Mouse (Mus musculus) midbrain, embryonic 11.5 days (tissue): Measurements from ENCODE around the gene Utrn. TPM values are rescaled to one million over a fixed set of nuclear protein-coding genes. Genes with fewer than 3 reads are reported as not detected.

Experiments
- ATAC-seq: fragments of 200-750 bp; cut with Nextera tagmentation; 2 replicates; pipeline ENCODE4 v1.8.0; 2017; ENCODE audit warnings: moderate TSS enrichment, moderate library complexity; ENCODE audit not compliant: low FRiP score
- DNase-seq: peaks from one replicate; pipeline ENCODE4 v3.0.0; 2015; ENCODE audit warnings: low spot score; ENCODE audit errors: missing footprints
- H3K27ac ChIP-seq: fragments of 300-500 bp; sonication (generic); 2 replicates; pipeline ENCODE4 v1.5.1; 2014; ENCODE audit warnings: low read depth, low read length
- H3K27me3 ChIP-seq: fragments of 300-500 bp; sonication (generic); 2 replicates; pipeline ENCODE4 v1.6.1; 2014; ENCODE audit warnings: mild to moderate bottlenecking, low read length, moderate library complexity, mixed read lengths; ENCODE audit not compliant: control insufficient read depth, insufficient read depth
- H3K36me3 ChIP-seq: fragments of 300-500 bp; sonication (generic); 2 replicates; pipeline ENCODE4 v1.6.1; 2014; ENCODE audit warnings: mild to moderate bottlenecking, low read length, moderate library complexity, mixed read lengths; ENCODE audit not compliant: control insufficient read depth, insufficient read depth
- H3K4me1 ChIP-seq: fragments of 300-500 bp; sonication (generic); 2 replicates; pipeline ENCODE4 v1.6.1; 2014; ENCODE audit warnings: low read length; ENCODE audit not compliant: control insufficient read depth, insufficient read depth
- H3K4me2 ChIP-seq: fragments of 300-500 bp; sonication (generic); 2 replicates; pipeline ENCODE4 v1.6.1; 2014; ENCODE audit warnings: mild to moderate bottlenecking, moderate library complexity
- H3K4me3 ChIP-seq: fragments of 300-500 bp; sonication (generic); 2 replicates; pipeline ENCODE4 v1.5.1; 2014; ENCODE audit warnings: low read depth, low read length
- H3K9ac ChIP-seq: fragments of 300-500 bp; sonication (generic); 2 replicates; pipeline ENCODE4 v1.6.1; 2014; ENCODE audit warnings: low read length
- H3K9me3 ChIP-seq: fragments of 300-500 bp; sonication (generic); 2 replicates; pipeline ENCODE4 v1.6.1; 2016; ENCODE audit warnings: low read length; ENCODE audit not compliant: control insufficient read depth
- WGBS: fragments of 180-500 bp; shearing (Covaris S2); extraction: QIAGEN DNeasy Blood & Tissue Kit; methylation state at CpG from one replicate; pipeline ENCODE4 v1.1.7; 2014; 5-methylcytosine and 5-hydroxymethylcytosine counted together
- polyA plus RNA-seq: library from polyadenylated mRNA; unstranded; fragments of >200 nt; fragmentation: Nextera tagmentation; extraction: Ambion mirVana; gene quantifications from 2 replicates; pipeline ENCODE4 v1.2.1, GENCODE M21; 2014

Gene Utrn
- polyA plus RNA-seq, 1 experiment from 2014 or later: 29.1 TPM

- H3K9me3 ChIP-seq: no peaks in the 10 kb centered on the region
These were observed 281.1 kb downstream of the Utrn start for GRCm38 (mm10) chr10:12588051-12588450.

GRCm38 (mm10) chr10:12587318-12587717 lies 281.8 kb downstream of the Utrn start:
- Histone ChIP-seq H3K27ac (no peak overlapping the region), H3K4me1 (no peaks in the 10 kb centered on the region), H3K9me3 (no peaks in the 10 kb centered on the region), H3K4me2 (no peak overlapping the region), H3K27me3 (no peaks in the 10 kb centered on the region), H3K9ac (no peak overlapping the region), H3K36me3 (no peaks in the 10 kb centered on the region), H3K4me3 (no peak overlapping the region)
- WGBS: 78% methylated on average over 1 of the region's 1 CpGs
- DNase-seq (peak; percentile 8), ATAC-seq (no peak)

More at GRCm38 (mm10) chr10:12588051-12588450, 281.1 kb downstream of the Utrn start:
- peak; percentile 78 for DNase-seq
- no peak overlapping the region for H3K4me2 ChIP-seq
- H3K27ac ChIP-seq: no peak overlapping the region
- H3K27me3 ChIP-seq: no peaks in the 10 kb centered on the region
- no peaks in the 10 kb centered on the region for H3K4me1 ChIP-seq
- ATAC-seq: no peak
- no peaks in the 10 kb centered on the region for H3K36me3 ChIP-seq
- H3K9ac ChIP-seq: no peak overlapping the region
- 83% methylated on average over 7 of the region's 7 CpGs for WGBS
- no peak overlapping the region for H3K4me3 ChIP-seq

- no peaks in the 10 kb centered on the region for H3K4me1 ChIP-seq
- H3K36me3 ChIP-seq: no peaks in the 10 kb centered on the region
- no peak overlapping the region for H3K4me2 ChIP-seq
- H3K27me3 ChIP-seq: no peaks in the 10 kb centered on the region
- H3K4me3 ChIP-seq: no peak overlapping the region
- H3K9me3 ChIP-seq: no peaks in the 10 kb centered on the region
- ATAC-seq: no peak
- no peak overlapping the region for H3K9ac ChIP-seq
- peak; percentile 23 for DNase-seq
- no peak overlapping the region for H3K27ac ChIP-seq
- WGBS: 80% methylated on average over 2 of the region's 2 CpGs
These were observed 282.3 kb downstream of the Utrn start for GRCm38 (mm10) chr10:12586825-12587224.

GRCm38 (mm10) chr10:12586200-12586599 lies 283.0 kb downstream of the Utrn start:
- Histone ChIP-seq H3K4me1 (no peaks in the 10 kb centered on the region), H3K27me3 (no peaks in the 10 kb centered on the region), H3K9ac (no peak overlapping the region), H3K4me2 (no peak overlapping the region), H3K27ac (no peak overlapping the region), H3K36me3 (no peaks in the 10 kb centered on the region), H3K4me3 (no peak overlapping the region), H3K9me3 (no peaks in the 10 kb centered on the region)
- ATAC-seq: no peak
- DNase-seq: peak; percentile 33
- WGBS: 85% methylated on average over 1 of the region's 1 CpGs

- 0 out of 2 replicates have a peak, but pooled peaks cover 2% of the 10 kb centered on the region for H3K4me1 ChIP-seq
- no peaks in the 10 kb centered on the region for H3K36me3 ChIP-seq
- WGBS: 92% methylated on average over 3 of the region's 3 CpGs
- no peak for DNase-seq
- no peak overlapping the region for H3K4me3 ChIP-seq
- no peaks in the 10 kb centered on the region; the same call in 1 of the 2 replicates for H3K9me3 ChIP-seq
- H3K27ac ChIP-seq: no peak overlapping the region
- H3K4me2 ChIP-seq: no peak overlapping the region
- no peaks in the 10 kb centered on the region for H3K27me3 ChIP-seq
- no peak for ATAC-seq
- no peak overlapping the region for H3K9ac ChIP-seq
These were observed 285.7 kb downstream of the Utrn start for GRCm38 (mm10) chr10:12583473-12583872.

- Histone ChIP-seq H3K9ac (no peak overlapping the region), H3K9me3 (no peaks in the 10 kb centered on the region; the same call in 1 of the 2 replicates), H3K4me2 (no peak overlapping the region), H3K27me3 (no peaks in the 10 kb centered on the region), H3K36me3 (no peaks in the 10 kb centered on the region), H3K4me1 (peaks cover 2% of the 10 kb centered on the region; the same call in 1 of the 2 replicates), H3K4me3 (no peak overlapping the region), H3K27ac (no peak overlapping the region)
- 17% methylated on average over 1 of the region's 1 CpGs for WGBS
- ATAC-seq: no peak
- no peak for DNase-seq
These were observed 290.1 kb downstream of the Utrn start for GRCm38 (mm10) chr10:12579048-12579447.

GRCm38 (mm10) chr10:12575849-12576435 lies 293.2 kb downstream of the Utrn start:
- no peak for DNase-seq
- 78% methylated on average over 8 of the region's 8 CpGs for WGBS

GRCm38 (mm10) chr10:12574760-12575159 lies 294.4 kb downstream of the Utrn start:
- ATAC-seq: peak; percentile 50; the same call in 1 of the 2 replicates
- no peak overlapping the region for H3K4me2 ChIP-seq
- no peak overlapping the region for H3K27ac ChIP-seq
- H3K27me3 ChIP-seq: no peaks in the 10 kb centered on the region
- no peak overlapping the region for H3K4me3 ChIP-seq
- H3K9me3 ChIP-seq: no peaks in the 10 kb centered on the region
- no peaks in the 10 kb centered on the region for H3K36me3 ChIP-seq
- H3K9ac ChIP-seq: no peak overlapping the region
- H3K4me1 ChIP-seq: peaks cover 12% of the 10 kb centered on the region
- WGBS: 39% methylated on average over 10 of the region's 10 CpGs
- DNase-seq: no peak

More at GRCm38 (mm10) chr10:12575849-12576435, 293.2 kb downstream of the Utrn start:
- Histone ChIP-seq H3K4me1 (peaks cover 12% of the 10 kb centered on the region), H3K27ac (no peak overlapping the region), H3K9ac (no peak overlapping the region), H3K27me3 (no peaks in the 10 kb centered on the region), H3K4me2 (no peak overlapping the region), H3K4me3 (no peak overlapping the region), H3K36me3 (no peaks in the 10 kb centered on the region), H3K9me3 (no peaks in the 10 kb centered on the region; the same call in 1 of the 2 replicates)
- no peak for ATAC-seq

GRCm38 (mm10) chr10:12573601-12574000 lies 295.6 kb downstream of the Utrn start:
- Histone ChIP-seq H3K4me3 (no peak overlapping the region), H3K27ac (no peak overlapping the region), H3K4me1 (peaks cover 10% of the 10 kb centered on the region), H3K4me2 (no peak overlapping the region), H3K9me3 (no peaks in the 10 kb centered on the region), H3K27me3 (no peaks in the 10 kb centered on the region), H3K9ac (no peak overlapping the region), H3K36me3 (no peaks in the 10 kb centered on the region)
- DNase-seq: no peak
- WGBS: 3% methylated on average over 5 of the region's 6 CpGs
- peak; percentile 28 for ATAC-seq
